Mouse (Mus musculus): ENCODE data around the gene 1700003F12Rik.

- TF ChIP-seq POLR2A (IDR thresholded peaks at IDR 0.05; ENCODE audit: extremely low read depth, insufficient read depth, low read length) (no peak), CTCF (IDR thresholded peaks at IDR 0.05; ENCODE audit: extremely low read depth, insufficient read depth, low read length) (no peak)
These were observed 24.6 kb upstream of the 1700003F12Rik start for GRCm38 (mm10) chr2:154522334-154522733.

Data from cortical plate, adult 2 months (tissue).